Mouse (Mus musculus): Measurements from ENCODE around the gene Ciao2a. TPM values are rescaled to one million over a fixed set of nuclear protein-coding genes. Genes with fewer than 3 reads are reported as not detected.

Gene Ciao2a
- total RNA-seq, 2 experiments from 2014 or later: 36.8 to 120 TPM

- peak; percentile 79 for ATAC-seq (replicated peaks; ENCODE audit: low FRiP score, poor library complexity, severe bottlenecking)
These were observed 31.8 kb downstream of the Ciao2a start, which contains the start of gene Dapk2 for GRCm38 (mm10) chr9:66157958-66158830. Dapk2 (plus strand) TSS chr9:66158223.

- peak; percentile 86 for ATAC-seq (replicated peaks; ENCODE audit: low FRiP score, poor library complexity, severe bottlenecking)
These were observed 32.5 kb downstream of the Ciao2a start for GRCm38 (mm10) chr9:66158885-66159430.

- ATAC-seq (replicated peaks; ENCODE audit: low FRiP score, poor library complexity, severe bottlenecking): no peak
These were observed 33.7 kb downstream of the Ciao2a start for GRCm38 (mm10) chr9:66160155-66160554.

- ATAC-seq (replicated peaks; ENCODE audit: low FRiP score, poor library complexity, severe bottlenecking): no peak
These were observed 36.6 kb downstream of the Ciao2a start for GRCm38 (mm10) chr9:66162995-66163394.

GRCm38 (mm10) chr9:66167222-66167621 lies 40.8 kb downstream of the Ciao2a start:
- no peak for ATAC-seq (replicated peaks; ENCODE audit: low FRiP score, poor library complexity, severe bottlenecking)

- no peak for ATAC-seq (replicated peaks; ENCODE audit: low FRiP score, poor library complexity, severe bottlenecking)
These were observed 41.8 kb downstream of the Ciao2a start for GRCm38 (mm10) chr9:66168233-66168632.

- no peak for ATAC-seq (replicated peaks; ENCODE audit: low FRiP score, poor library complexity, severe bottlenecking)
These were observed 44.1 kb downstream of the Ciao2a start for GRCm38 (mm10) chr9:66170506-66170905.

- no peak for ATAC-seq (replicated peaks; ENCODE audit: low FRiP score, poor library complexity, severe bottlenecking)
These were observed 45.0 kb downstream of the Ciao2a start for GRCm38 (mm10) chr9:66171275-66171921.

- ATAC-seq (replicated peaks; ENCODE audit: low FRiP score, poor library complexity, severe bottlenecking): no peak
These were observed 47.0 kb downstream of the Ciao2a start for GRCm38 (mm10) chr9:66173316-66173855.

GRCm38 (mm10) chr9:66174985-66175384 lies 48.6 kb downstream of the Ciao2a start:
- no peak for ATAC-seq (replicated peaks; ENCODE audit: low FRiP score, poor library complexity, severe bottlenecking)

GRCm38 (mm10) chr9:66177975-66178374 lies 51.6 kb downstream of the Ciao2a start:
- ATAC-seq (replicated peaks; ENCODE audit: low FRiP score, poor library complexity, severe bottlenecking): no peak

- ATAC-seq (replicated peaks; ENCODE audit: low FRiP score, poor library complexity, severe bottlenecking): peak; percentile 71
These were observed 53.4 kb downstream of the Ciao2a start for GRCm38 (mm10) chr9:66179795-66180194.

- ATAC-seq (replicated peaks; ENCODE audit: low FRiP score, poor library complexity, severe bottlenecking): peak; percentile 64
These were observed 54.9 kb downstream of the Ciao2a start for GRCm38 (mm10) chr9:66181126-66181825.

- peak; percentile 79 for ATAC-seq (replicated peaks; ENCODE audit: low FRiP score, poor library complexity, severe bottlenecking)
These were observed 55.6 kb downstream of the Ciao2a start for GRCm38 (mm10) chr9:66181826-66182678.

- peak; percentile 33 for ATAC-seq (replicated peaks; ENCODE audit: low FRiP score, poor library complexity, severe bottlenecking)
These were observed 56.2 kb downstream of the Ciao2a start for GRCm38 (mm10) chr9:66182679-66182993.

- ATAC-seq (replicated peaks; ENCODE audit: low FRiP score, poor library complexity, severe bottlenecking): no peak
These were observed 56.6 kb downstream of the Ciao2a start for GRCm38 (mm10) chr9:66183023-66183422.

GRCm38 (mm10) chr9:66184572-66184971 lies 58.2 kb downstream of the Ciao2a start:
- no peak for ATAC-seq (replicated peaks; ENCODE audit: low FRiP score, poor library complexity, severe bottlenecking)

GRCm38 (mm10) chr9:66186426-66186825 lies 60.0 kb downstream of the Ciao2a start:
- ATAC-seq (replicated peaks; ENCODE audit: low FRiP score, poor library complexity, severe bottlenecking): no peak

All from erythroid progenitor cell, adult 5-6 weeks (primary cell).